Mouse (Mus musculus) gastrocnemius, postnatal 14 days (tissue): ENCODE results near the gene Nfasc. TPM values are rescaled to one million over a fixed set of nuclear protein-coding genes. Genes with fewer than 3 reads are reported as not detected.
A peak's percentile ranks its signal among the peaks of the same experiment; 100 is the strongest.

ENCODE experiments used
- DNase-seq: peaks from one replicate; pipeline ENCODE4 v3.0.0; 2021; ENCODE audit warnings: mixed read lengths
- intact Hi-C: fragments of 180-260 bp; cut with DNase I; formaldehyde crosslinking; loops from one replicate; pipeline ENCODE4 v1.15.1; 2025; ENCODE audit warnings: low total_unique reads
- long read RNA-seq, 2 experiments: library from polyadenylated mRNA; stranded (forward); transcript quantifications; one replicate each; pipeline ENCODE4 v2.0.0; 2021
- total RNA-seq, 2 experiments: library from RNA; stranded (reverse); gene quantifications; 2 replicates each; pipeline ENCODE4 v1.2.3; 2021

The Nfasc gene
- 1 to 10 TPM in 1 of 2 experiments, under 1 TPM in 1; 0.64 to 2.4 TPM for total RNA-seq
- long read RNA-seq, experiment 1 = 0 reads
- long read RNA-seq, experiment 2, partial matches to known transcripts = 0 of 3 reads
- long read RNA-seq, experiment 2, other reads (novel, unspliced or antisense) = 3 of 3 reads

- intact Hi-C loops = no loop called here
Observed at GRCm38 (mm10) chr1:132741175-132741997, at the start of gene Nfasc. Gene Nfasc (minus strand): TSS chr1:132741797.

GRCm38 (mm10) chr1:132791049-132791448, 49.5 kb upstream of the Nfasc start:
- intact Hi-C loops = no loop called here
- DNase-seq = no peak

More at GRCm38 (mm10) chr1:132741175-132741997, at the start of gene Nfasc:
- peak; percentile 46 for DNase-seq

- intact Hi-C loops = no loop called here
- DNase-seq = peak; percentile 40
Observed at GRCm38 (mm10) chr1:132786866-132787265, 45.3 kb upstream of the Nfasc start.

- no peak for DNase-seq
- intact Hi-C loops = no loop called here
Observed at GRCm38 (mm10) chr1:132781607-132782445, 40.2 kb upstream of the Nfasc start.

- intact Hi-C loops = no loop called here
- no peak for DNase-seq
Observed at GRCm38 (mm10) chr1:132780961-132781360, 39.4 kb upstream of the Nfasc start.

- intact Hi-C loops = no loop called here
- DNase-seq = no peak
Observed at GRCm38 (mm10) chr1:132780254-132780653, 38.7 kb upstream of the Nfasc start.

GRCm38 (mm10) chr1:132774959-132775358, 33.4 kb upstream of the Nfasc start:
- no peak for DNase-seq
- intact Hi-C loops = no loop called here

- intact Hi-C loops = no loop called here
- no peak for DNase-seq
Observed at GRCm38 (mm10) chr1:132771377-132771776, 29.8 kb upstream of the Nfasc start.

- intact Hi-C loops = no loop called here
- no peak for DNase-seq
Observed at GRCm38 (mm10) chr1:132769559-132769958, 28.0 kb upstream of the Nfasc start.

GRCm38 (mm10) chr1:132767422-132767821, 25.8 kb upstream of the Nfasc start:
- intact Hi-C loops = no loop called here
- DNase-seq = no peak

GRCm38 (mm10) chr1:132765887-132766651, 24.5 kb upstream of the Nfasc start:
- intact Hi-C loops = no loop called here
- DNase-seq = no peak

- intact Hi-C loops = no loop called here
- DNase-seq = no peak
Observed at GRCm38 (mm10) chr1:132765222-132765621, 23.6 kb upstream of the Nfasc start.

GRCm38 (mm10) chr1:132759390-132759789, 17.8 kb upstream of the Nfasc start:
- intact Hi-C loops = loop anchor here (5.0 kb wide), 1 partner anchor 213 kb away; no protein-coding TSS in a partner anchor
- DNase-seq = no peak

GRCm38 (mm10) chr1:132758656-132759370, 17.2 kb upstream of the Nfasc start:
- intact Hi-C loops = loop anchor here (5.0 kb wide), 1 partner anchor 213 kb away; no protein-coding TSS in a partner anchor
- peak; percentile 43 for DNase-seq

GRCm38 (mm10) chr1:132755211-132755610, 13.6 kb upstream of the Nfasc start:
- no peak for DNase-seq
- intact Hi-C loops = loop anchor here (5.0 kb wide), 1 partner anchor 217 kb away; no protein-coding TSS in a partner anchor

- intact Hi-C loops = no loop called here
- no peak for DNase-seq
Observed at GRCm38 (mm10) chr1:132749217-132749884, 7.8 kb upstream of the Nfasc start.

- intact Hi-C loops = no loop called here
- no peak for DNase-seq
Observed at GRCm38 (mm10) chr1:132746302-132746701, 4.7 kb upstream of the Nfasc start.

- no peak for DNase-seq
- intact Hi-C loops = no loop called here
Observed at GRCm38 (mm10) chr1:132745636-132746035, 4.0 kb upstream of the Nfasc start.
